Mouse (Mus musculus): ENCODE measurements around the gene Prkd1. TPM values are rescaled to one million over a fixed set of nuclear protein-coding genes. Genes with fewer than 3 reads are reported as not detected.
"Not testable (repeated sequence)": the region's sequence is repeated elsewhere in the genome, so short reads cannot be mapped to it uniquely, and the experiment has no call there.

Prkd1 gene
- 0.75 and 0.86 TPM in 2 replicates for polyA plus RNA-seq (2015; fragmentation: Nextera tagmentation; extraction: Ambion mirVana)

- WGBS (ENCODE audit: insufficient replicate concordance), result 0% methylated on average over 91 of the region's 114 CpGs
- peak; percentile 21 for DNase-seq
These were observed at the start of gene Prkd1 for GRCm38 (mm10) chr12:50648671-50649541. Prkd1 (minus strand) TSS chr12:50649098.

GRCm38 (mm10) chr12:50697492-50697891 is 48.6 kb upstream of the Prkd1 start:
- no peak overlapping the region for H3K4me2 ChIP-seq
- DNase-seq (no peak), ATAC-seq (ENCODE audit: low read depth) (no peak)
- no peak overlapping the region for H3K9ac ChIP-seq
- H3K9me3 ChIP-seq (replicated peaks), result no peaks in the 10 kb centered on the region
- 18% methylated on average over 3 of the region's 3 CpGs for WGBS (ENCODE audit: insufficient replicate concordance)
- H3K4me3 ChIP-seq (replicated peaks), result no peak overlapping the region
- H3K36me3 ChIP-seq, result no peaks in the 10 kb centered on the region
- no peak overlapping the region for H3K27ac ChIP-seq
- H3K4me1 ChIP-seq (replicated peaks), result no peaks in the 10 kb centered on the region
- H3K27me3 ChIP-seq, result no peaks in the 10 kb centered on the region

More at GRCm38 (mm10) chr12:50648671-50649541, at the start of gene Prkd1:
- H3K27ac ChIP-seq, result 0 out of 2 replicates have a peak within 1 kb of the TSS, but pooled peaks have one; percentile 34
- H3K9ac ChIP-seq, result peak within 1 kb of the TSS; percentile 74
- ATAC-seq (ENCODE audit: low read depth), result peak; percentile 80
- H3K4me1 ChIP-seq (replicated peaks), result peaks cover 20% of the 10 kb centered on the region
- H3K4me2 ChIP-seq, result peak within 1 kb of the TSS; percentile 87
- H3K9me3 ChIP-seq (replicated peaks), result no peaks in the 10 kb centered on the region
- H3K27me3 ChIP-seq, result peaks cover 32% of the 10 kb centered on the region
- H3K36me3 ChIP-seq, result no peaks in the 10 kb centered on the region
- peak within 1 kb of the TSS; percentile 71 for H3K4me3 ChIP-seq (replicated peaks)

DNA sequence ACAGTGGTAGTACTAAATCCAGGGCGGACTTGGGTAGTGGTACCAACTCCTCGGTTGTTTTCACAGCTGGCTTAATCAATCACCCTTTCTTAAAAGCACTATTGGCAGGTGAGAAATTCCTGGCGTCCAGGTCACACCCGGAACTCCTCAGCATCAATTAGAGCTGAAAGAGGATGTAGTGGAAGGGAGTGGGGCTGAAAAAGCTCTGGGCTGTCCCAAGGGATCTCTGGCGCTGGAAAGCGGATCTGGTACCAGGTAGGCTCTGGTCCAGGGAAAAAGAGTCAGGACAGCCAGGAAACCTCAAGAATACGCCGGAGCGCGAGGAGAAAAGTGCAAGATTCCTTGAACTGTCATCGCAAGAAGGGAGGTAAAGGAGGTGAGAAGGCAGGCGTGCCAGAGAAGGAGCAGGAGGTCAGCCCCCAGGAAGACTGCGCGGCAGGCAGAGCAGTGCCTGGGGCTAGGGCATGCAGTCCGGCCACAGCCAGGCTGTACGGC is 675 bp downstream of the Prkd1 start:
- H3K4me3 ChIP-seq (replicated peaks), result peak overlapping the region; percentile 71
- ATAC-seq (ENCODE audit: low read depth) (peak; percentile 45), DNase-seq (no peak)
- no peaks in the 10 kb centered on the region for H3K36me3 ChIP-seq
- no peak overlapping the region for H3K27ac ChIP-seq
- 4% methylated on average over 16 of the region's 16 CpGs for WGBS (ENCODE audit: insufficient replicate concordance)
- no peaks in the 10 kb centered on the region for H3K9me3 ChIP-seq (replicated peaks)
- peak overlapping the region; percentile 87 for H3K4me2 ChIP-seq
- H3K4me1 ChIP-seq (replicated peaks), result peaks cover 23% of the 10 kb centered on the region
- peak overlapping the region; percentile 74 for H3K9ac ChIP-seq
- peaks cover 32% of the 10 kb centered on the region for H3K27me3 ChIP-seq

GRCm38 (mm10) chr12:50646857-50647256 is 2.0 kb downstream of the Prkd1 start:
- ATAC-seq (ENCODE audit: low read depth) (peak; percentile 67), DNase-seq (no peak)
- Histone ChIP-seq H3K4me2 (peak overlapping the region; percentile 87), H3K27ac (peak overlapping the region; percentile 50; the same call in 1 of the 2 replicates), H3K4me1 (replicated peaks) (peaks cover 23% of the 10 kb centered on the region), H3K27me3 (peaks cover 32% of the 10 kb centered on the region), H3K36me3 (no peaks in the 10 kb centered on the region), H3K9me3 (replicated peaks) (no peaks in the 10 kb centered on the region), H3K4me3 (replicated peaks) (no peak overlapping the region), H3K9ac (no peak overlapping the region)
- WGBS (ENCODE audit: insufficient replicate concordance), result 57% methylated on average over 4 of the region's 4 CpGs

DNA sequence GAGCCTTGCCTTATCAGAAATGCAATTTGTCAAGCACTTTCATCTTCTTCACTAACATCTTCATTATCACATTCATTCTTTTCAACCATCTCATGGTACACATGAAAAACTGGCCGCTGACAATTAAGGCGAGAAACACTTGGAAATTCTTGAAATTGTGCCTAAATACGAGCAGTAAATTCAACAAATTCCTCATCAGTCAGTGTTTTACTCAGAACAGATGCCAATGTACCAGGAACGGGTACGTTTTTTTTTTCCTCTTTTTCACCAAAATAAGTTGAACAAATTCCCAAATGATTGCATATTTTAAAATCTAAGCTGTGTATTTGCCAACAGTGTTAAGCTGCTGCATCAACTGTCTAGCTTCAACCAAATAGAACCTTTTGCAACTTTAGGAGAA is 6.2 kb downstream of the Prkd1 start:
- DNase-seq (no peak), ATAC-seq (ENCODE audit: low read depth) (no peak)
- Histone ChIP-seq H3K9ac (no peak overlapping the region), H3K36me3 (no peaks in the 10 kb centered on the region), H3K27ac (no peak overlapping the region), H3K4me3 (replicated peaks) (no peak overlapping the region), H3K9me3 (replicated peaks) (no peaks in the 10 kb centered on the region), H3K4me2 (no peak overlapping the region), H3K27me3 (peaks cover 3% of the 10 kb centered on the region), H3K4me1 (replicated peaks) (peaks cover 23% of the 10 kb centered on the region)
- WGBS (ENCODE audit: insufficient replicate concordance), result 69% methylated on average over 5 of the region's 5 CpGs

GRCm38 (mm10) chr12:50640171-50640570 is 8.7 kb downstream of the Prkd1 start:
- no peaks in the 10 kb centered on the region for H3K27me3 ChIP-seq
- no peak overlapping the region for H3K4me3 ChIP-seq (replicated peaks)
- no peaks in the 10 kb centered on the region for H3K9me3 ChIP-seq (replicated peaks)
- no peak overlapping the region for H3K9ac ChIP-seq
- ATAC-seq (ENCODE audit: low read depth) (peak; percentile 85), DNase-seq (no peak)
- peak overlapping the region; percentile 34; the same call in 1 of the 2 replicates for H3K27ac ChIP-seq
- no peaks in the 10 kb centered on the region for H3K36me3 ChIP-seq
- 24% methylated on average over 4 of the region's 4 CpGs for WGBS (ENCODE audit: insufficient replicate concordance)
- peaks cover 14% of the 10 kb centered on the region for H3K4me1 ChIP-seq (replicated peaks)
- H3K4me2 ChIP-seq, result peak overlapping the region; percentile 39

GRCm38 (mm10) chr12:50634436-50634835 is 14.5 kb downstream of the Prkd1 start:
- no peak overlapping the region for H3K4me3 ChIP-seq (replicated peaks)
- ATAC-seq (ENCODE audit: low read depth) (no peak), DNase-seq (no peak)
- peaks cover 2% of the 10 kb centered on the region for H3K4me1 ChIP-seq (replicated peaks)
- no peak overlapping the region for H3K9ac ChIP-seq
- H3K36me3 ChIP-seq, result no peaks in the 10 kb centered on the region
- no peaks in the 10 kb centered on the region for H3K9me3 ChIP-seq (replicated peaks)
- 55% methylated on average over 6 of the region's 6 CpGs for WGBS (ENCODE audit: insufficient replicate concordance)
- no peak overlapping the region for H3K27ac ChIP-seq
- no peaks in the 10 kb centered on the region for H3K27me3 ChIP-seq
- no peak overlapping the region for H3K4me2 ChIP-seq

DNA sequence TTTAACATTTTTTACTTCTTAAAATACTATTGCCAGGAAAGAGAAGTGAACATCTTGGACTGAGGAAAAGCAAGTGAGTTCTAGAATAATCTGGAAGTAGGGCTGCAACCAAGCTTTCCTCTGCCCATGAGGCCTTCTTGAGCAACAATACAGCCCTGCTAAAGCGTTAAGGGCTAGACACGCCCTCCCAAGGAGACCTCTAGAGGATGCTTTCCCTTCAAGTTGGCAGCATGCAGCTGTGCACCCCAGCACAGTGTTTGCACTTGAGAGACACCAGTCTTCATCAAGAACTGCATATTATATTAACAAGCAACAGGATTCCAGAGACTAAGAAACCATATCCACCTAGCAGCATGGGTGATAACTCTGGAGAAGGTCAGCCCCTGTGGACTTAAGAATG is 22.8 kb downstream of the Prkd1 start:
- WGBS (ENCODE audit: insufficient replicate concordance), result 56% methylated on average over 2 of the region's 2 CpGs

GRCm38 (mm10) chr12:50624175-50624574 is 24.7 kb downstream of the Prkd1 start:
- H3K27ac ChIP-seq, result no peak overlapping the region
- DNase-seq (no peak), ATAC-seq (ENCODE audit: low read depth) (no peak)
- no peak overlapping the region for H3K9ac ChIP-seq
- WGBS (ENCODE audit: insufficient replicate concordance), result 50% methylated on average over 4 of the region's 4 CpGs
- no peak overlapping the region for H3K4me3 ChIP-seq (replicated peaks)
- no peaks in the 10 kb centered on the region for H3K9me3 ChIP-seq (replicated peaks)
- no peaks in the 10 kb centered on the region for H3K27me3 ChIP-seq
- no peaks in the 10 kb centered on the region for H3K4me1 ChIP-seq (replicated peaks)
- H3K4me2 ChIP-seq, result no peak overlapping the region
- no peaks in the 10 kb centered on the region for H3K36me3 ChIP-seq

More for the DNA sequence above, 22.8 kb downstream of the Prkd1 start:
- not testable (repeated sequence) for H3K27me3 ChIP-seq; DNase-seq; H3K4me3 ChIP-seq (replicated peaks); H3K4me2 ChIP-seq; ATAC-seq (ENCODE audit: low read depth); H3K4me1 ChIP-seq (replicated peaks); H3K9me3 ChIP-seq (replicated peaks); H3K27ac ChIP-seq; H3K36me3 ChIP-seq; H3K9ac ChIP-seq

DNA sequence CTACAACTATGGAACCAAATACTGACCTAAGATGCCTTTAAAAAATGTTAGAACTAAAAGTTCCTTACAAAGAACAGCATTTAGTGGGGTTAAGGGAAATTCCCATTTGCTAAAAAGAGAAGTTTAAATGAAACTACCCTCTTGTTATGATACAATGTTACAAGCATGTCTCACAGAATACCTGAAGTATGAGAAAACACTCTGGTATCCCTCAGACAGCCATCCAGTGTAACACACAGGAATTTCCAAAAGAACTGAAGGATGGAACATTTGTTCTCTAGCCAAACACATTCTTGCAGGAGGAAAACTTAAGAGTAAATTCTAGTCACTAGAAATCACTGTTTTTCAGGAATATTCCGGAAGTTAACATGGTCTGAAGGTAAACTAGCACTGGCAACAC is 33.0 kb downstream of the Prkd1 start:
- H3K4me3 ChIP-seq (replicated peaks), result no peak overlapping the region
- H3K9ac ChIP-seq, result no peak overlapping the region
- no peaks in the 10 kb centered on the region for H3K4me1 ChIP-seq (replicated peaks)
- DNase-seq, result no peak
- no peak overlapping the region for H3K27ac ChIP-seq
- H3K9me3 ChIP-seq (replicated peaks), result no peaks in the 10 kb centered on the region
- no peak for ATAC-seq (ENCODE audit: low read depth)
- H3K27me3 ChIP-seq, result no peaks in the 10 kb centered on the region
- WGBS (ENCODE audit: insufficient replicate concordance), result 68% methylated on average over 1 of the region's 1 CpGs
- no peaks in the 10 kb centered on the region for H3K36me3 ChIP-seq
- no peak overlapping the region for H3K4me2 ChIP-seq

DNA sequence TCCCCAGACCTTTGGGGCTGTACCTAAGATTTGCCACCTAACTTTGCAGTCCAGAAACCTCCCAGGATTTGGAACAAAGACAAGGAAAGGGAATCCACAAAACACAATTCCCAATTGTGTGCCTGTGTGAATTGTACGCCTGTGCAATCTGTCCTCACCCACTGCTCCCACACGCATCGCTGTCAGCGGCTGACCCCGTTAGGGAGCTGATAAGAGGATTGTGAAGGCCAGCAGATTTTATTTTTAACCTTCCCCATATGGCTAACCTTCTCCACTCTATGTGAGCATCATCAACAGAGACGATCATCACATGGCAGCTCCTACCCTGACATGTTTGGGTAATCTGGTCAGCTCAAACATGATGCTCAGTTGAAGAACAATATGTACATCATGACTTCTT is 34.6 kb downstream of the Prkd1 start:
- 47% methylated on average over 6 of the region's 6 CpGs for WGBS (ENCODE audit: insufficient replicate concordance)
- ATAC-seq (ENCODE audit: low read depth) (no peak), DNase-seq (no peak)
- no peak overlapping the region for H3K27ac ChIP-seq
- no peaks in the 10 kb centered on the region for H3K27me3 ChIP-seq
- H3K9ac ChIP-seq, result no peak overlapping the region
- H3K36me3 ChIP-seq, result no peaks in the 10 kb centered on the region
- no peak overlapping the region for H3K4me3 ChIP-seq (replicated peaks)
- no peaks in the 10 kb centered on the region for H3K9me3 ChIP-seq (replicated peaks)
- no peaks in the 10 kb centered on the region for H3K4me1 ChIP-seq (replicated peaks)
- no peak overlapping the region for H3K4me2 ChIP-seq
